Mouse (Mus musculus) urinary bladder, adult 18-20 months (tissue): ENCODE measurements around the gene Fam171a2.
"Not testable (repeated sequence)": the region's sequence is repeated elsewhere in the genome, so short reads cannot be mapped to it uniquely, and the experiment has no call there.

Experiments
- DNase-seq, 2 experiments: peaks; one replicate each; pipeline ENCODE4 v3.0.0; 2022; ENCODE audit warnings: low spot score in 2 of 2, mixed read lengths in 2 of 2

Gene Fam171a2

GRCm38 (mm10) chr11:102411061-102411460, 36.4 kb downstream of the Fam171a2 start:
- no peak for DNase-seq

DNA sequence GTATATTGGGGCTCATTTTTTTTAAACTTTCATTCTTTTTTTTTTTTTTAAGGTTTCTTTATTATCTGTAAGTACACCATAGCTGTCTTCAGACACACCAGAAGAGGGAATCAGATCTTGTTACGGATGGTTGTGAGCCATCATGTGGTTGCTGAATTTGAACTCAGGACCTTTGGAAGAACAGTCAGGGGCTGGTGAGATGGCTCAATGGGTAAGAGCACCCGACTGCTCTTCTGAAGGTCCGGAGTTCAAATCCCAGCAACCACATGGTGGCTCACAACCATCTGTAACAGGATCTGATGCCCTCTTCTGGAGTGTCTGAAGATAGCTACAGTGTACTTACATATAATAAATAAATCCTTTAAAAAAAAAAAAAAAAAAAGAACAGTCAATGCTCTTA, 37.1 kb downstream of the Fam171a2 start:
- not testable (repeated sequence) for DNase-seq

DNA sequence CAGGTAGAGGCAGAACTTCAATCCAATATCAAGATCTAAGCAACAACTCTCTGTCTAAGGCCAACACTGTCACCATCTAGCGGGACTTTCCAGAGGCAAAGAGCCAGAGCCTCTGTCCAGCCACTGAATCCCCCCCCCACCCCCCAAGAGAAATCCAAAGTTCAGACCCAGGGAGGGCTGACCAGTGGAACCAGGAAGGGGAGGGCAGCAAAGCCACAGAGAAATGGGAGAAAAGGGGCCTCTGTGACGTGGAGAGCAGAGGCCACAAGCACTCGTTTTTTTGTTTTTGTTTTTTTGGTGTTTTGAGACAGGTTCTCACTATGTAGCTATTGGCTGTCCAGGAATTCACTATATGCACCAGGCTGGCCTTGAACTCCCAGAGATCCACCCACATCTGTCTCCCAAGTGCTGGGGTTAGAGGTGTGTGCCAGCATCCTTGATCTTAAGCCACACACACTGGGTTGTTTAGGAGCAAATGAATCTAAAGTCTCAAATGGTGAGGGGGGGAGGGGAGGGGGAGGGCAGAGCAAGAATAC, 37.6 kb downstream of the Fam171a2 start:
- DNase-seq, result no peak

DNA sequence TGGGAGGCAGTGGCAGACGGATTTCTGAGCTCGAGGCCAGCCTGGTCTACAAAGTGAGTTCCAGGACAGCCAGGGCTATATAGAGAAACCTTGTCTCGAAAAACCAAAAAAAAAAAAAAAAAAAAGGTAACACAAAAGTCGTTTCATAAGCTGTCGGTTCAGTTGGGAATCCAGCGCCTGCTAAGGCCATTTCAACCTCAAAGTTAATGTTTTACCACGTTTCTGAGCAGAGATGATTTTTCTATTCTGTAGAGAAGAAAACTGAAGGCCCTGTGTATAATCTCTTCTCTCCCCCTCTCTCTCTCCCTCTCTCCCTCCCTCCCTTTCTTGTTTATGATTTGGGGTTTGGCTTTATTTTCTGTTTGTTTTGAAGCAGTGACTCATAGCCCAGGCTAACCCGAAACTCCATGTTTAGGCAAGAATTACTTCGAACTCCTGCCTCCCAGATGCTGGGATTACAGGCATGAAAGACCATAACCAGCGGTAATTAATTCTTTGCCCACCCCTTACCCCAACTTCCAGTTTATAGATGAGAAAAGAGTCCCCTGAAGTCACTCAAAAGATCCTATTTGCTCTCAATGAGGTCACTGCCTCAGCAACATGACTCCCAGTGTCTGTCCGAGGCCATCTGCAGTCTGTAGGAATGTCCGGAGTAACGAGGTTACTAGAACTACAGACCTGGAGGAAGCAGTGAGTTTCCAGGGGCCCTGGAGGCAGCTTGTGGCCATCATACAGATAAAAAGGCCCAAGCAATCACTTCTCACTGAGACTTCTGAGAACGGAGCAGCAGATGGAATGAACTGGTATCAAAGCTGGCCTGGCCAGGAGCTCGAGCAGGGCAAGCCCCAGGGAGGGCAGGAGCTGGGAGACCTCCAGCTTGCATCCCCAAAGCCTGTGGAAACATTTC, 38.3 kb downstream of the Fam171a2 start:
- no peak for DNase-seq

DNA sequence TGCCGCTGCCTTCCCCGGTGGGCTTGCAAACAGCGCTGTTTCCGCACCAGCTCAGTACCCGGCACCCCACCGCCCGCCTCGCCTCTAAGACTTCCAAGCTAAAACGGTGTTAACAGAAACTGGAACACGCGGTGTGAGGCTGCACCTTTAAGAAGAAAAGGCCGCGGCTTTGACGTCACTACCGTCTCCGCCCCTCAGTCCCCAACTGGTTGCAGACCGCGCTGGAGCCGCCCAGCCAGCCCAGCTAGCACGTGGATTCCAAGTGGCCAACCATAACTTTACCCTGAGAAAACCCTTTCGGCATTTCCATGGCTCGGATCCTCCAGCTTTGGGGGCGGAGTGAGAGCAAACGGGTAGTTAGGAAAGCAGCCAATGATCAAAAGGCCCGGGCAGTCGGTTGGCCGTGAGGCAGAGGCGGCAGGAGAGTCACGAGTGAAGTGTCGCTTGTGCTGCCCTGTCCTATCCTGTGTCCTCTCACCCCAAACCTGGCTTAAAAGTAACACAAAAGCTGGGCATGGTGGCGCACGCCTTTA, 39.1 kb downstream of the Fam171a2 start:
- DNase-seq, result peak; percentile 90 to 97

DNA sequence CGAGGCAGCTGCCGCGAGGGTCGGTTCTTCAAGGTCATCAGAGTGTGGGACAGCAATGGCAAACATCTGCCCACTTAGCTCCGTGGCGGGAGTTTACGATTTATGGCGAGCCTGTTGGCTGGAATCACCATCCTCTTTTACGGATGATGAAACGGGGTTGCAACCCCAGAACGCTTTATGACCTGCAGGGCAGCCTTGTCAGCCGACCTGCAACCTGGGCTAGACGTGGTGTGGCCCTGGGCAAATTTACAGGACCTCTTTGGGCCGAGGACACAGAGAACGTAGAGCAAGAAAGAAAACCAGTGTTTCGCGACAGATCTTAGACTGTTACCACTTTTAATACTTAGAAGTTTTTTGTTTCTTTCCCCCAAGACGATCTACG, 39.7 kb downstream of the Fam171a2 start, which contains the start of gene Slc25a39:
Gene Slc25a39, minus strand, starts transcription at position 113 of the 382 bp plus-strand sequence.
- DNase-seq, result no peak

DNA sequence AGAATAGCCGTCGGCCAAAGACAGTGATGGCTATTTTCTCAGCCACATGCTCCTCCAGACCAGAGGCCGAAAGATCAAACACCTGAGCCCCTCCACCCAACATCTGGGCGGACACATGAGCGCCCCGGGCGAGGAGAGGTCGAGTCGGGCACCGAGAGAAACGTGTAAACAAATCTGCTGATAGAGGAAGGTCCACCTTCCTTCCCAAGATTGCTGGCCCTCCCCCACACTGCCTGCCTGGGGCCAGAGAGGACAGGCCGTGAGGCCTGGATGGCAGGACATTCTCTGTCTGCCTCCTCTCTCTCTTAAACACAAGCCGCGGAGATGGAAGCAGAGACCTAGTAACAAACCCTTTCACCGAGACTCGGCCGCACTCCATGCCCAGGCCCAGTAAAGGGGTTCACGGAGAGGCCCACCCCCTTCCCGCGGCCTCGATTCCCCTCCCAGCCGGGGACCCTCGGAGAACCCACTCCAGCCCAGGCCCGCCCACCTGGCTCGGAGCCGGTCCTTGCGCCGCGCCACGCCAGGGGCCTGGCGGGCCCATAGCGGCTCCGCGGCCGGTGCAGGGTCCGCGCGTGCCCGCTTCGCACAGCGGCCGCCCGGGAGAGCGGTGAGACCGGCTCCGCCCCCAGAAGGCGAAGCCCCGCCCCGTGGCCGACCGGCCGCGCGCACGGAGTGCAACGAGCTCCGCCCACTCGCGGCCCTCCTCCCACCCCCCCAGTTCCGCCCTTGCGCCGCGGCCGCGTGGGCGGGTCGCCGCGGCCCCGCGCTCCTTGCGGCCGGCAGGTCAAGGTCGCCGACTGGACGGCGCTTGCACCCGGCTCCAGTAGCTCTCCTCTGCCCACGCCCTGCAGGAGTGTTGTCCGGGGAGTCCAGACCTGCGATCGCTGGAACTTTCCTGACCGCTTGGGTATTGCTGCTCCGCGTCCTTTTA, 40.3 kb downstream of the Fam171a2 start:
- DNase-seq, result peak; percentile 78 to 84

GRCm38 (mm10) chr11:102406401-102406800, 41.1 kb downstream of the Fam171a2 start:
- DNase-seq, result no peak

DNA sequence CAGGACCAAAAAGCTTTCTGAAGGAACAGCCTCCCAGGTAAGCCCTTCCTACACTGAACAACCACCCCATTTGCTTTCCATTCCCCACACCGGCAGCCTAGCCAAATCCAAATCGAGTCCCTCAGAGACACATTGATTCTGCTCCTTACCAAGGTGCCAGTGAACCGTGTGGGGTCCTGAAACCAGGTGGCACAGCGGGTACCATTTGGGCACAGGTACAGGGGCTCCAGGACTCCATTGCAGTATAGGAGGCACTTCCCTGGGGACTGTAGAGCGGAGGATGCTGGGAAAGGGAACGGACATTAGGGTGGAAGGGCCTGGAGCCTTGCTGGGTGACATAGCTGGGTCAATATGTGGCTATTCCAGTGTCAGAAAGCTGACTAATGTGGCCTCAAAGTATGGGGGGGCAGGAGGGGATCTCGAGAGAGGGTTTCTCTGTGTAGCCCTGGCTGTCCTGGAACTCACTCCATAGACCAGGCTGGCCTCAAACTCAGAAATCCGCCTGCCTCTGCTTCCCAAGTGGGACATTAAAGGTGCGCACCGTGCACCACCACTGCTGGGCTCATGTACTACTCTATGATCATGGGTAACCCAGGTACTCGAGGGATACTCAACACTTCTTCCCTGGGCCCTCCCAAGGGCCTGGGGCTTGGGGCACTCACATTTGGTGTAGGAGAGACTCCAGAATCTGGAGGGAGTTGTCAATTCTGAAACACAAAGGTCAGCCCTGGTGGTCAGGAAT, 41.8 kb downstream of the Fam171a2 start:
- no peak for DNase-seq

DNA sequence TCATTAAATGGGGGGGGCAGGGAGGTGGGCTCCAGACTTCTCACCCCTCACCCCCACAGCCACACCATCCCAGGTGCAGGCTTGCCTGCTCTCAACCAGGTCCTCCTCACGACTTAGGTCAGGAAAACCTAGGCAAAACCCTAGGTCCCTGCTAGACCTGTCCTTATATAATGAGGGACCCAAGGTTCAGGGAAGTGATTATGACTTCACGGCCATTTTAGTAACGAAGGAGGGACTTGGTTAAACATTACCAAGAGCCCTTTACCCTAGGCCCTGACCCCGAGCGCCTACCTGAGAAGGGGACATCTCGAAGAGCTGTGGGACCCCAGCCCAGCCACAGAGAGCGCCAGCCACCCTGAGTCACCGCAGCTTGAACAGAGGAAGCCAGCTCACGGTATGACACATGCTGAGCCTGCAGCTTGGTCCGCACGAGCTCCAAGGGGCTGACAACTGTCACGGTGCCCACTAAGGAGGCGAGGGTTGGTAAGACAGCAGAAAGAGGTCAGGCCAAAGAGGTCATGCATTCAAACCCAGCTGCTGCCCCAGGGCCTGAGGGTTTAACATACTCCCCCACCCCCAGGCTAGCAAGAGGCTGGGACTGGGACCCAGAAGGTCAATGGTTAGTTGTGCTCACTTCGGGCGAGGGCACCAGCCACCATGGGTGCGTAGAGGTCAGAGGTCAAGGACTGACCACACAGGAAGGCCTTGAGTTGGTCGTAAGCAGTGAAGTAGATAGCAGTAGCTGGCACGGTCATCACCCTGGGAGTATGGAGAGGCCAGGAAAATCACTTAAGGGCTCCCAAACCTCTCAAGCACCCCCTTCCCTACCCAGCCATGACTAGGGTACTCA, 43.1 kb downstream of the Fam171a2 start:
- no peak for DNase-seq

- no peak for DNase-seq
Observed at GRCm38 (mm10) chr11:102403657-102404056, 43.8 kb downstream of the Fam171a2 start.

GRCm38 (mm10) chr11:102401898-102402500, 45.5 kb downstream of the Fam171a2 start:
- DNase-seq, result no peak

- no peak for DNase-seq
Observed at GRCm38 (mm10) chr11:102400513-102401084, 46.9 kb downstream of the Fam171a2 start.

DNA sequence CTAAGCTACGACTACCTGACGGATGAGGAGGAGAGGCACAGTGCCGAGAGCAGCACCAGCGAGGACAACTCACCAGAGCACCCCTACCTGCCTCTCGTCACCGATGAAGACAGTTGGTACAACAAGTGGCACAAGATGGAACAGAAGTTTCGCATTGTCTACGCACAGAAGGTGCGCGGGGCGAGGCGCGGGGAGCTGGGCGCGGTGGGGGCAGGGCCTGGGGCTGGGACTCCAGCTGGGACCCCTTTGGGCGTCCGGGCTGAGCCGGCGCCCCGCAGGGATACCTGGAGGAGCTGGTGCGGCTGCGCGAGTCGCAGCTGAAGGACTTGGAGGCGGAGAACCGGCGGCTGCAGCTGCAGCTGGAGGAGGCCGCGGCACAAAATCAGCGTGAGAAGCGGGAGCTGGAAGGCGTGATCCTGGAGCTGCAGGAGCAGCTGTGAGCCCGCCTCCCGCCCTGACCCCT, 47.8 kb downstream of the Fam171a2 start:
- no peak for DNase-seq

DNA sequence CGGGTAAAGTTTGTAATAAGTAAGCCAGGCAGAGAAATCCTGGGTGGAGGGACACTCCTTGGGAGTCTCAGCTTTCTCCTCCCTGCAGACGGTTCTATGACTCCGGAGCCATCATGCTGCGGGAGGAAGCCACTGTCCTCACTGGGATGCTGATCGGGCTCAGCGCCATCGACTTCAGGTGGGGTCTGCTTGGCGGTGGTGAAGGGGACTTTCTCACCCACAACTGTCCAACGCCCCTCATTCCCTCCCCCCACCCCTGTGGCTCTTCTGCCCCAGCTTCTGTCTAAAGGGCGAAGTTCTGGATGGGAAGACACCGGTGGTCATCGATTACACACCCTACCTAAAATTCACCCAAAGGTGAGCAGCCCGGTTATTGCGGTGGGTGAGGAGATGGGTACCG, 48.4 kb downstream of the Fam171a2 start:
- no peak for DNase-seq

GRCm38 (mm10) chr11:102398007-102398825, 49.3 kb downstream of the Fam171a2 start:
- DNase-seq, result peak in 1 of 2 experiments; percentile 57

DNA sequence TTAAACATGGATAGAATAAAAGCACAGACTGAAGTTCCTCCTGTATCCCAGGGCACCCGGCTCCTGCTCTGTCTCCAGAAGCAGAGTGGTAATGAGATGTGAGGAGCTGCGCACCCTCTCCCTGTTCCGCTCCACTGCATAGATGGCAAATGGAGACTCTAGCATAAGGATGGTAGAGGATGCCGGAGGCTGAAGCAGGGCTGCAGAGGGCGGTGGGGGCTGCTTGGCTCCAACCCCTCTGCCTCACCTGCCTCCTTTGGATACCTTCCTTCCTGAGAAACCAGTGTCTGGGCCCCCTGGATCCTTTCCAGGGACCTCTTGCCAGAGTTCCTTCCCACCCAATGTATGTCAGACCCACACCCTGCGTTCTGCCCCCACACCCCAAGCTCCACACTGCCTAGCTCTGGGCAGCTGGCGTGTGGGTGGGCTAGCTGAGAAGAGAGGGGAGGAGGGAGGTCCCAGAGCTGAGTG, 50.8 kb downstream of the Fam171a2 start:
- no peak for DNase-seq

DNA sequence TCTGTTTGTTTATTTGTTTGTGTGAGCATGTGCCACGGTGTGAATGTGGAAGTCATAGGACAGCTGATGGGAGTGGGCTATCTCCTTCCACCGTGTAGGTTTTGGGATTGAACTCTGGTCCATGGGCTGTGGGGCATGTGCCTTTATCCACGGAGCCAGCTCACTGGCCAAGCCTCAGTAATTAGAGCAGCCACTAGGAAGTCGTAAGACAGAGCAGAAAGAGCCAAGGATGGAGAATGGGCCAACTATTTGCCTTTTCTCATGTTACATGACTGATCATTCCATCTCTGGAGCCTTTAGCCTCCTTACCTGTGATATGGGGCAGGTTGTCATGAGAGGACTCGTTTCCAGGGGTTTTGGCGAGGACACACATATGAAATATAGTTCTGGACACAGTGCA, 51.2 kb downstream of the Fam171a2 start:
- no peak for DNase-seq
